Mouse (Mus musculus) heart, adult 2 months (tissue): Measurements from ENCODE around the gene Zdhhc6.

Source experiments
- CTCF ChIP-seq: fragments of 200-600 bp; IDR thresholded peaks from 2 replicates; pipeline ENCODE4 v1.8.1; 2022; ENCODE audit warnings: antibody characterized with exemption, mild to moderate bottlenecking, moderate library complexity
- EP300 ChIP-seq: fragments of 200-500 bp; IDR thresholded peaks from 2 replicates; pipeline ENCODE4 v1.6.1; 2011; ENCODE audit warnings: low read depth, low read length, control low read depth; ENCODE audit not compliant: insufficient read depth
- POLR2A ChIP-seq: fragments of 200-500 bp; IDR thresholded peaks from 2 replicates; pipeline ENCODE4 v1.6.1; 2011; ENCODE audit warnings: mild to moderate bottlenecking, low read depth, low read length, control low read depth; ENCODE audit not compliant: insufficient read depth

DNA sequence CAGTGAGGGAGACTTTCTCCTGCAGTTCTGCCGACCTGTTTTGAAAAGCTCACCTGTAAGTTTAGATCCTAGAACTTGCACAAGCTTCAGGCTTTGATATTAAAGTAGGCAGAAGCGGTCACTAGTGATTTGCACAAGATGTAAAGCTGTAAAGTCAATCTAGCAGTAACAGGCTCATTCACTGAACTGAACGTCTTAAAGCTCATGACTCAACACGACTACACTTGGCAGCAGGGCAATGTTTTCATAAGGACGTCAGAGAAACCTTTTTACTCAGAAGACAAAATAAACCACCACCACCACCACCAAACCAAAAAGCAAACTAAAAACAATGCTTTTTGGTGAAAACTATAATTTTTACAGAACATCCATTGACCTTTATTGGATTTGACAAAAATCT is 17.9 kb downstream of the Zdhhc6 start:
- no peak for TF ChIP-seq CTCF
- TF ChIP-seq POLR2A = no peak
- no peak for TF ChIP-seq EP300
